Mouse (Mus musculus): ENCODE measurements at regions not wholly inside any gene's neighbourhood (a gene's known extent, or its start where the extent isn't known, plus 50 kb on each side); places are given as distances from the start of the nearest gene placed in this dataset.

- TF ChIP-seq CTCF (IDR thresholded peaks at IDR 0.05; ENCODE audit: borderline replicate concordance, insufficient read depth, low read depth, low read length) (no peak), POLR2A (IDR thresholded peaks at IDR 0.05; ENCODE audit: borderline replicate concordance, insufficient read depth, low read length) (no peak)
These were observed 386.1 kb downstream of the Nedd1 start for GRCm38 (mm10) chr10:92336138-92336537.
